Mouse (Mus musculus): ENCODE data around the gene Tmem130.
A peak's percentile ranks its signal among the peaks of the same experiment; 100 is the strongest.
"Not testable (repeated sequence)": the region's sequence is repeated elsewhere in the genome, so short reads cannot be mapped to it uniquely, and the experiment has no call there.

Tmem130 gene

GRCm38 (mm10) chr5:144761161-144761868 is at the start of gene Tmem130:
TSS of gene Tmem130 (minus strand) at chr5:144761818.
- no peak for DNase-seq (ENCODE audit: low spot score)

GRCm38 (mm10) chr5:144806931-144807330 is 45.3 kb upstream of the Tmem130 start:
- no peak for DNase-seq (ENCODE audit: low spot score)

DNA sequence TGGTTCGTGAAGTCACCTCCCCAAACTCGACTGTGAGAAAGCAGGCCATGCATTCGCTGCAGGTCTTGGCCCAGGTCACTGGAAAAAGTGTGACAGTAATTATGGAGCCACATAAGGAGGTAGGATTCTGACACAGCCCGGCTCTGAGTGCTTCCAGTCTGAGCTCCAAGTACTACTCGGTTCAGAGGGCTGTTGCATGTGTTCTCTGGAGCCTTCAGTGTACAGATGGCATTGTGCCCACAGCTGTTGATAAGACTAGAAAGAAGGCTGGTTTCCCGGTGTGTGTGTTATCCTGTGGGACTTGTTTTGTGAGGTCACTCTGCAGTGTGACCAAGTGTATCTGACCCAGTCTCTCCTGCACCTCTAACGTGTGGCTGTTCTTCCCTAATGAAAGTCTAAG is 42.6 kb upstream of the Tmem130 start:
- no peak for DNase-seq (ENCODE audit: low spot score)

GRCm38 (mm10) chr5:144803066-144803465 is 41.4 kb upstream of the Tmem130 start:
- DNase-seq (ENCODE audit: low spot score): no peak

GRCm38 (mm10) chr5:144797116-144797515 is 35.5 kb upstream of the Tmem130 start:
- DNase-seq (ENCODE audit: low spot score): no peak

- no peak for DNase-seq (ENCODE audit: low spot score)
Measured at GRCm38 (mm10) chr5:144794687-144795086, 33.1 kb upstream of the Tmem130 start.

DNA sequence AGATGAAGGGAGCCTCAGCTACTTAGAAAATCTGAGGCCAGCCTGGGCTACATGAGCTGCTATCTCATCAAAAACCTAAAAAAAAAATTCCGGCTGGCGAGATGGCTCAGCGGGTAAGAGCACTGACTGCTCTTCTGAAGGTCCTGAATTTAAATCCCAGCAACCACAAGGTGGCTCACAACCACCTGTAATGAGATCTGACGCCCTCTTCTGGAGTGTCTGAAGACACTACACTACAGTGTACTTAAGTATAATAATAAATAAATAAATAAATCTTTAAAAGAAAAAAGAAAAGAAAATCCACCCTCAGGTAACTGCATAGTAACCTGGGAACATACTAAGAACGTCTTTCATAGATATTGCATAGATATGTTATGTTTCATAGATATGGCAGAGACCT is 31.8 kb upstream of the Tmem130 start:
- DNase-seq (ENCODE audit: low spot score): no peak

DNA sequence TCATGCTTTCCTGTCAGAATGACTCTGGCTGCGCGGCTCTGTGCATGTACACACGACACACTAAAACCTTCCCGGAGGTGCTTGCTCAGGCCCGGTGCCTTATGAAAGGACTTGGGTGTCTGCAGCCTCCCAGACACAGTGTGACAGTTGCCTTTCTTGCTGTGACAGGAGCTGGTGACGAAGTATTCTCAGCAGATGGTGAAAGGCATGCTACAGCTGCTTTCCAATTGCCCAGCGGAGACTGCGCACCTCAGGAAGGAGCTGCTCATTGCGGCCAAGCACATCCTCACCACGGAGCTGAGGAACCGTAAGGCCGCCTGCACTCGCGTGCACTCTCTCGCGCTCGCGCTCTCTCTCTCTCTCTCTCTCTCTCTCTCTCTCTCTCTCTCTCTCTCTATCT is 24.8 kb upstream of the Tmem130 start:
- DNase-seq (ENCODE audit: low spot score): no peak

- no peak for DNase-seq (ENCODE audit: low spot score)
Measured at GRCm38 (mm10) chr5:144780654-144781053, 19.0 kb upstream of the Tmem130 start.

GRCm38 (mm10) chr5:144773231-144773630 is 11.6 kb upstream of the Tmem130 start:
- DNase-seq (ENCODE audit: low spot score): no peak

DNA sequence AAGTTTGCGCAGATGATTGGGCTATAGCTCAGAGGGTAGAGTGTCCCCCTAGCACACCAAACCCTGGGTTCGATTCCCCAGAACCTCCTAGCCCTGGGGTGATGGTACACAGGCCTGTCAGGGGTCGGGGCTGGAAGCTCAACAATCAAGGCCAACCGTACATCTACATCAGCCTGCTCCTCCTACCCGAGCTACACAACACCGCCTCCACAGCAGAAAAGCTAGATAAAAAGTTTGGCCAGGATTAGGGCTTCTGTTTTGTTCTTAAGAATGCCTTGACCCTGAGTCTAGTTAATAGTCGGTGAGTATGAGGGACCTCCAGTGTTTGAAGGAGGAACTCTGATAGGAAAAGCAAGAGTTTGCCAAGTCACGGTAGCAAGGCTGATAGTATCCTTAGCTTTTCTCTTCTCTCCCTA is 7.5 kb upstream of the Tmem130 start:
- DNase-seq (ENCODE audit: low spot score): peak; percentile 62

GRCm38 (mm10) chr5:144767911-144768841 is 6.6 kb upstream of the Tmem130 start:
- DNase-seq (ENCODE audit: low spot score): peak; percentile 85

DNA sequence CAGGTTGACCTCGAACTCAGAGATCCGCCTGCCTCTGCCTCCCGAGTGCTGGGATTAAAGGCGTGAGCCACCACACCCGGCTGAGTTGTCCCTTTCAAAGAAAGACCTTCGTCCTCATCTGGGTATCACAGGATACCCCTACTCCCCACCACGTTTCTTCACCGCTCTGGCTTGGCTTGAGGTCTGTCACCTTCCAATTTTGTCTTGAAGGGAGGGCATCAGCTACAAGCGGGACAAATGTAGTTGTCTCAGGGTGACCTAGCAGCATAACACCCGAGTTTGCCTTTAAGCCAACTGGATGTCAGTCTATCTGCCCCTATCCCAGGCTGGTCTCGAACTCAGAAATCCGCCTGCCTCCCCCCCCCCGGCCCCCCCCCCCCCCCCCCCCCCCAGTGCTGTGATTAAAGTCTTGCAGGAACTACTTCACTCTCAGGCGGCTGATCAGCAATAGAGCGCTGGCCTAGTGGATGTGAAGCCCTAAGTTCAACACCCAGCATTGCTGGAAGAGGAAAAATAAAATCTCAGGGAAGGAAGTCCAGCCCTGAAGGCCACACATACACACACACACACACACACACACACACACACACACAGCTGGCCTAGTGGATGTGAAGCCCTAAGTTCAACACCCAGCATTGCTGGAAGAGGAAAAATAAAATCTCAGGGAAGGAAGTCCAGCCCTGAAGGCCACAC is 5.6 kb upstream of the Tmem130 start, which contains the start of gene Trrap:
Gene Trrap, plus strand, starts transcription at position 627 of the 693 bp plus-strand sequence.
- DNase-seq (ENCODE audit: low spot score): not testable (repeated sequence)

DNA sequence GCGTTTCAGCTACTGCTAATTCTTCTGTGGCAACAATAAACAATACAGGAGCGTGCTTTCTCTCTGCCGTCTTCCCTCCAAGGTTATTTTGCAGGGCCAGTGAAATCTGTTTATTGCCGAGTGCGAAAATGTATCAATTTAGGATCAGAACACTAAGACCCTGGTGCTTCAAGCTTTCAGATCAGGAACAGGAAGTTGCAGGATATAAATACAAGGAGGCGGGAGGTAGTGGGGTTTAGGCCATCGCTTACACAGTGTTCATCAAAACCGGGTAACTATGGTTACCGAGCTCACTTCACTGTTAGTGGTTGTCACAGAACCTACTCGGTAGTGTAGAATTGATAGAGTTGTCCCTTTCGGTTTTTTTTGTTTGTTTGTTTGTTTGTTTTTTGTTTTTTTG is 5.0 kb upstream of the Tmem130 start:
- DNase-seq (ENCODE audit: low spot score): no peak

DNA sequence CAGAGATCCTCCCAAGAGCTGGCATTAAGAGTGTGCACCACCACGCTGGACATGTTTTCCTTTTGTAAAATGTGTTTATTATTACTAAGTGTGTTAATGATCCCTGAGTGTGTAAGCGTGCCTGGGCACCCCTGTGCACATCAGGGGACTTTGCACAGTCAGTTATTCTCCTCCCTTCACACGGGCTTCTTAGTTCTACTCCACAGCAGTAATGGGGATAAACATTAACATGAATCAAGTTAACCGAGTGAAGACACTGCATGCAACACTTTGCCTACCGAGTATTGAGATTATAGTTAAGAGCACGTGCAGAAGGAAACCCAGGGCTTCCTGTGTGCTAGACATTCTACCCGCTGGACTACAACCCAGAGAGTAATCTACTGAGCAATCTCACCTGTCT is 4.4 kb upstream of the Tmem130 start:
- DNase-seq (ENCODE audit: low spot score): no peak

GRCm38 (mm10) chr5:144758422-144758821 is 3.2 kb downstream of the Tmem130 start:
- DNase-seq (ENCODE audit: low spot score): no peak

GRCm38 (mm10) chr5:144757402-144757801 is 4.2 kb downstream of the Tmem130 start:
- no peak for DNase-seq (ENCODE audit: low spot score)

GRCm38 (mm10) chr5:144755191-144755590 is 6.4 kb downstream of the Tmem130 start:
- no peak for DNase-seq (ENCODE audit: low spot score)

- no peak for DNase-seq (ENCODE audit: low spot score)
Measured at GRCm38 (mm10) chr5:144753041-144753440, 8.6 kb downstream of the Tmem130 start.

GRCm38 (mm10) chr5:144752432-144752831 is 9.2 kb downstream of the Tmem130 start:
- DNase-seq (ENCODE audit: low spot score): no peak

DNA sequence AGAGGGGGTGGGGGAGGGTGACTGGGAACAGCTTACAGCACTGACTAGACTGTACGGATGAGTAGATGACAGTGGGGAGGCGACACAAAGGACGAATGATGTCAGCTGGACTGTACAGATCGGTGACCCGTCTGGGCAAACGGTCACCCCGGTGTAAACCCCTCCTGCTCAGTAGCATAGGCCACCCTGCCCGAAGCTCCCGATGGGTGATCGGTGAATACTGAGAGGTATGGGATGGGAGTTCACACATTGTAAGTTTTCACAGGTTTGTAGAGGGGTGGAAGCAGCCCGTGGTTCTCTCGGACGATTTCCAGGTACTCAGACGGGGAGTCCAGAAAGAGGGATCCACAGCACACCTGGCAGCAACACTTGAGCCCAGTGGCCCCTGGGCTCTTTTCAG is 24.5 kb downstream of the Tmem130 start:
- DNase-seq (ENCODE audit: low spot score): no peak

- DNase-seq (ENCODE audit: low spot score): no peak
Measured at GRCm38 (mm10) chr5:144734949-144735348, 26.7 kb downstream of the Tmem130 start.
